21 mouse cellular contexts compared by ENCODE assay signal in genomic region chr1:166848015-166848535, GRCm38 (mm10).
DNase-seq lines count a peak whose midpoint lies in the region; ATAC-seq and TF ChIP-seq lines count a peak whose summit lies in the region.
"Had no signal": no experiment of that assay in that cellular context is flagged by ENCODE, and none has a peak within 500 bp of the region (broad histone marks: within the 10 kb centered on the region; RNA-seq: fewer than 3 reads in every experiment).

No protein-coding gene starts in this region.

- no peak for TF ChIP-seq POLR2A in cerebellum, adult 2 months (IDR thresholded peaks at IDR 0.05; ENCODE audit: borderline replicate concordance, insufficient read depth, low read length)

- peak; percentile 58 for DNase-seq in left cerebral cortex, postnatal 4 days
- DNase-seq in left cerebral cortex, postnatal 10 days (ENCODE audit: extremely low spot score in 1 of 2, low spot score in 2 of 2) = no peak
- DNase-seq in midbrain, embryonic 14.5 days = peak; percentile 25
- no peak for DNase-seq in midbrain, embryonic 11.5 days (ENCODE audit: low spot score, missing footprints)
- peak; percentile 19 for DNase-seq in adrenal gland, adult 8-10 months
- peak; percentile 20 for DNase-seq in ovary, postnatal 36 days (ENCODE audit: low spot score)
- no peak for DNase-seq in cerebellum, adult 2 months
- DNase-seq: cerebellum, adult 9-10 months; gastrocnemius, postnatal 25 days; heart, adult 2 months; kidney, adult 18-20 months; kidney, postnatal 10 days; liver; right cerebral cortex, postnatal 25 days had no signal

- TF ChIP-seq CTCF in cerebellum, adult 2 months (IDR thresholded peaks at IDR 0.05; ENCODE audit: borderline replicate concordance, insufficient read depth, low read depth, low read length) = no peak

- no peak overlapping the region for H3K9ac ChIP-seq in midbrain, embryonic 14.5 days (replicated peaks; ENCODE audit: low read length)
- no peak overlapping the region for H3K9ac ChIP-seq in midbrain, embryonic 11.5 days (ENCODE audit: low read length)
- H3K9ac ChIP-seq: heart, embryonic 15.5 days; neural tube, embryonic 12.5 days had no signal

- H3K27ac ChIP-seq in midbrain, embryonic 14.5 days (replicated peaks; ENCODE audit: low read depth, low read length) = no peak overlapping the region
- H3K27ac ChIP-seq in midbrain, embryonic 11.5 days (ENCODE audit: low read depth, low read length) = no peak overlapping the region
- no peak overlapping the region for H3K27ac ChIP-seq in cerebellum, adult 2 months (ENCODE audit: insufficient read depth, low read length)
- H3K27ac ChIP-seq: heart, adult 2 months; heart, embryonic 15.5 days; layer of hippocampus, adult 2 months; neural tube, embryonic 12.5 days; stomach, postnatal 0 days had no signal

- WGBS in midbrain, embryonic 14.5 days = 56% methylated on average over 4 of the region's 4 CpGs
- WGBS in midbrain, embryonic 11.5 days = 74% methylated on average over 4 of the region's 4 CpGs
- 55% methylated on average over 4 of the region's 4 CpGs for WGBS in cerebellum, adult 2 months

- intact Hi-C loops in left cerebral cortex, postnatal 4 days (cut with DNase I) = no loop called here
- intact Hi-C loops in left cerebral cortex, postnatal 10 days (cut with DNase I) = no loop called here

- peaks cover 5% of the 10 kb centered on the region for H3K4me1 ChIP-seq in midbrain, embryonic 14.5 days (ENCODE audit: control insufficient read depth, insufficient read depth, low read length)
- H3K4me1 ChIP-seq in midbrain, embryonic 11.5 days (ENCODE audit: control insufficient read depth, insufficient read depth, low read length) = peaks cover 6% of the 10 kb centered on the region; the same call in 1 of the 2 replicates
- H3K4me1 ChIP-seq in cerebellum, adult 2 months (ENCODE audit: control insufficient read depth, insufficient read depth, low read length) = no peaks in the 10 kb centered on the region
- H3K4me1 ChIP-seq: neural tube, embryonic 12.5 days had no signal

- no peak overlapping the region for H3K4me3 ChIP-seq in midbrain, embryonic 14.5 days (replicated peaks; ENCODE audit: low read depth, low read length)
- no peak overlapping the region for H3K4me3 ChIP-seq in midbrain, embryonic 11.5 days (ENCODE audit: low read depth, low read length)
- H3K4me3 ChIP-seq in cerebellum, adult 2 months (replicated peaks; ENCODE audit: insufficient read depth, low read depth, low read length) = no peak overlapping the region
- H3K4me3 ChIP-seq: erythroblast, embryonic 14.5 days; heart, adult 2 months; heart, embryonic 15.5 days; layer of hippocampus, adult 2 months; megakaryocyte, embryonic 14.5 days; neural tube, embryonic 12.5 days had no signal

- H3K27me3 ChIP-seq in midbrain, embryonic 14.5 days (ENCODE audit: control insufficient read depth, insufficient read depth, low read length) = no peaks in the 10 kb centered on the region
- H3K27me3 ChIP-seq in midbrain, embryonic 11.5 days (ENCODE audit: control insufficient read depth, insufficient read depth, low read length) = no peaks in the 10 kb centered on the region
- no peaks in the 10 kb centered on the region for H3K27me3 ChIP-seq in cerebellum, adult 2 months (ENCODE audit: control insufficient read depth, insufficient read depth, low read length)
- H3K27me3 ChIP-seq: heart, embryonic 15.5 days; neural tube, embryonic 12.5 days had no signal

- no peak for ATAC-seq in midbrain, embryonic 14.5 days (ENCODE audit: low FRiP score, low TSS enrichment)
- ATAC-seq in midbrain, embryonic 11.5 days (ENCODE audit: low FRiP score) = no peak
- ATAC-seq: forebrain, embryonic 14.5 days had no signal

- no peak overlapping the region for H3K4me2 ChIP-seq in midbrain, embryonic 14.5 days (ENCODE audit: low read length)
- H3K4me2 ChIP-seq in midbrain, embryonic 11.5 days = no peak overlapping the region
- H3K4me2 ChIP-seq: heart, embryonic 15.5 days; neural tube, embryonic 12.5 days had no signal

- H3K9me3 ChIP-seq in midbrain, embryonic 14.5 days (ENCODE audit: control insufficient read depth, low read length) = no peaks in the 10 kb centered on the region
- no peaks in the 10 kb centered on the region for H3K9me3 ChIP-seq in midbrain, embryonic 11.5 days (ENCODE audit: control insufficient read depth, low read length)
- H3K9me3 ChIP-seq: heart, embryonic 15.5 days; megakaryocyte, embryonic 14.5 days; neural tube, embryonic 12.5 days had no signal

- no peaks in the 10 kb centered on the region for H3K36me3 ChIP-seq in midbrain, embryonic 14.5 days (ENCODE audit: control insufficient read depth, insufficient read depth, low read length)
- no peaks in the 10 kb centered on the region for H3K36me3 ChIP-seq in midbrain, embryonic 11.5 days (ENCODE audit: control insufficient read depth, insufficient read depth, low read length)
- H3K36me3 ChIP-seq: heart, embryonic 15.5 days; neural tube, embryonic 12.5 days had no signal

Comparison
In these comparisons a context has a peak if more than half of its experiments do, and no peak if none do; other contexts are left out.
1. DNase-seq: peak in left cerebral cortex, postnatal 4 days (single experiment), midbrain, embryonic 14.5 days (single experiment), adrenal gland, adult 8-10 months (single experiment) and ovary, postnatal 36 days (single experiment); none in left cerebral cortex, postnatal 10 days (0 of 2), midbrain, embryonic 11.5 days (single experiment) and cerebellum, adult 2 months (0 of 2).